Mouse (Mus musculus): ENCODE results near the gene Zdhhc22. TPM values are rescaled to one million over a fixed set of nuclear protein-coding genes. Genes with fewer than 3 reads are reported as not detected.

The Zdhhc22 gene
- polyA plus RNA-seq, 1 experiment, result 0.04 TPM

DNA sequence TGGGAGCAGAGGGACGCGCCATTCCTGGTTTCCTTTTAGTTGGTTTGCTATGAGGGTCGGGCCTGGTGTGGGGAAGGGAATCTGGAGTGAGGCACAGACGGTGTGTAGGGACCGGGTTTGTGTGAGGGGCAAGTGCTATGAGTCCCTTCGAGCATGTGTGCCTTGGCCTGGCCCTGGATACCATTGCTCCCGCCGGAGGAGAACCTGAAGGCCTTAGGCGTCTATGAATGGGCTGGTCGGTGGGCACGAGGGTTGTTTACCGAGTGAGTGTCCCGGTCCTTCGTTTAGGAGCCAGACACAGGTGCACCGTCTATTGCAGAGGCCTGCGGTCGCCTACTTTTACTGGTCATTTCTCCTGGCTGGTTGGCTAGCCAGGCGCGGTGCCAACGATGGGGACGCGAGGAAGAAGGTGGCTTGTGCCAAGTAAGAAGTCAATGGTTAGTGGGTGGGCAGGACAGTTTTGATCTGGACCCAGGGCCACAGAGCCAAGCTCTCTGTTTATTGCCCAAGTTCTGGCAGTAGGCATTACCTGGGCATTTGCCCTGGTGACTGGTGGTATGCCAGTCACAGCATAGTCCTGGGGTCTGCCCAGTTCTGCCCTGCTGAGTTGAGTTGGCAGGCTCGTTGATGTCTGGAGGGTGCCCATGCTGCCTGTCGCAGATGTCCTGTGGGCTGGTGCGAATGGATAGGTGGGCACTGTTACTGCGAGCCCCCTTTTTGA is 42.4 kb downstream of the Zdhhc22 start:
- TF ChIP-seq CTCF (IDR thresholded peaks at IDR 0.05; ENCODE audit: extremely low read depth, insufficient read length, insufficient replicate concordance, low read depth, low read length), result no peak; the same call in 1 of the 2 replicates
- no peak for TF ChIP-seq POLR2A (IDR thresholded peaks at IDR 0.05; ENCODE audit: low read depth, low read length)
- peaks cover 22% of the 10 kb centered on the region for H3K4me1 ChIP-seq (ENCODE audit: control insufficient read depth, insufficient read depth, insufficient read length, low read length)
- H3K27me3 ChIP-seq (ENCODE audit: control insufficient read depth, insufficient read depth, low read length), result no peaks in the 10 kb centered on the region
- peak overlapping the region; percentile 78 for H3K4me3 ChIP-seq (ENCODE audit: low read depth, low read length)
- peak overlapping the region; percentile 91 for H3K27ac ChIP-seq (ENCODE audit: insufficient read depth, low read depth, low read length)
- WGBS, result 6% methylated on average over 26 of the region's 26 CpGs
- H3K36me3 ChIP-seq (ENCODE audit: control insufficient read depth, insufficient read depth, low read length), result peaks cover 3% of the 10 kb centered on the region

DNA sequence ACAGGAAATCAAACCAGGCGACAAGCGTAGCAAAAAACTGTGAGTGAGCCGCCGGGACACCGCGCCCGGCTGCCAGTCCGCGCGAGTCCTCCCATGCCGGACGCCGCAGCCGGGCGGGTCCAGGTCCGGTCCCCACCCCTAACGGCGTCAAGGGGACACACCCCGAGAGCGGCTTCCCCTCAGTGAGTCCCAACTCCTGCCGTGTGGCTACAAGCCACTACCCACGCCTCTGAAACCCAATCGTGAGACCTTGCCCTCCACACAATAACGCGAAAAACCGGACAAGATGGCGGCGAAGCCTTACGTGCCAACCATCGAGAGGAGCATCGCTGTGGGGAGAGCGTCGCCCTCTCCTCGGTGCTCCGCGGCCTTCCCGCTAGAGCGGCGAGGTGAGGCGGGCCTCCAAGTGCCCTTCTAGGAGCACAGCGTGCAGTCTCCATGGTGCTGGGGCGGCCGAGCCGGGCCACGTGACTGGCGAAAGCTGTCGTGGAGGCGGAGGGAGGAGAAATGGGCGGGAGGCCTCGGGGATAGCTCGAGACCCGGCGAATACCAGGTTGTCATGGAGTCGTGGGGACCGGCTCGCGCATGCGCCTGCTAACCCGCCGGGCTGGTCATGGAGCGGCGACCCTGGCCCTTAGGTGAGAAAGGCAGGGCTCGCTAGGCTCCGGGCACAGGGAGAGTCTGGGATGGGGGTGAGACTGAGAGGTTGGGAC is 43.2 kb downstream of the Zdhhc22 start, which contains the start of gene Cipc:
Gene Cipc (plus strand): TSS at position 182 of the 713 bp plus-strand sequence.
- Histone ChIP-seq H3K4me3 (ENCODE audit: low read depth, low read length) (peak within 1 kb of the TSS; percentile 78), H3K4me1 (ENCODE audit: control insufficient read depth, insufficient read depth, insufficient read length, low read length) (peaks cover 20% of the 10 kb centered on the region), H3K36me3 (ENCODE audit: control insufficient read depth, insufficient read depth, low read length) (no peaks in the 10 kb centered on the region), H3K27ac (ENCODE audit: insufficient read depth, low read depth, low read length) (peak within 1 kb of the TSS; percentile 99), H3K27me3 (ENCODE audit: control insufficient read depth, insufficient read depth, low read length) (no peaks in the 10 kb centered on the region)
- under 1% methylated on average over 64 of the region's 64 CpGs for WGBS
- TF ChIP-seq POLR2A (IDR thresholded peaks at IDR 0.05; ENCODE audit: low read depth, low read length) (peak; percentile 80), CTCF (IDR thresholded peaks at IDR 0.05; ENCODE audit: extremely low read depth, insufficient read length, insufficient replicate concordance, low read depth, low read length) (no peak)

DNA sequence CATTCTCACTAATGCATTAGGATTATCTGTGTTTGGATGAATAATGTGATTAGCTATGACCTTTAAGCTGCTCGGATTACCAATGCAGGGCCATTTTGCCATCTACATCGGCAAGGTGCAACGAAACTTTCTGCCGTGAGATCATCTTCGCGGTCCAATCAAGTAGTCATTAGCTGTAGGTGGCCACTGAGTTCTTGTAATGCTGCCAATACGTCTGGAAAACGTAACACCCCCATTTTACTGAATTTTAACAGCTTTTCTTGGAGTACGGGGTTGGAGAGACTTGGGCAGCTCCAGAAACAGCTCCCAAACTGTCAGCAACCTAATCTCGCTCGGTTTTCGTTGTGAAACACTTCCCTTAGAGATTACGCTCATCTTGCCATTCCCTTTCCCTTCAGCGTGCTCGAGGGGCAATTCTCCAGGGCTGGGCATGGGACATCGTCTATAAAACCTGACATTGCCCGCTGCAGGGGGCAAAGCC is 43.9 kb downstream of the Zdhhc22 start:
- Histone ChIP-seq H3K27ac (ENCODE audit: insufficient read depth, low read depth, low read length) (peak overlapping the region; percentile 99), H3K4me1 (ENCODE audit: control insufficient read depth, insufficient read depth, insufficient read length, low read length) (peaks cover 20% of the 10 kb centered on the region), H3K36me3 (ENCODE audit: control insufficient read depth, insufficient read depth, low read length) (no peaks in the 10 kb centered on the region), H3K27me3 (ENCODE audit: control insufficient read depth, insufficient read depth, low read length) (no peaks in the 10 kb centered on the region), H3K4me3 (ENCODE audit: low read depth, low read length) (peak overlapping the region; percentile 78)
- under 1% methylated on average over 17 of the region's 17 CpGs for WGBS
- no peak for TF ChIP-seq CTCF (IDR thresholded peaks at IDR 0.05; ENCODE audit: extremely low read depth, insufficient read length, insufficient replicate concordance, low read depth, low read length)

DNA sequence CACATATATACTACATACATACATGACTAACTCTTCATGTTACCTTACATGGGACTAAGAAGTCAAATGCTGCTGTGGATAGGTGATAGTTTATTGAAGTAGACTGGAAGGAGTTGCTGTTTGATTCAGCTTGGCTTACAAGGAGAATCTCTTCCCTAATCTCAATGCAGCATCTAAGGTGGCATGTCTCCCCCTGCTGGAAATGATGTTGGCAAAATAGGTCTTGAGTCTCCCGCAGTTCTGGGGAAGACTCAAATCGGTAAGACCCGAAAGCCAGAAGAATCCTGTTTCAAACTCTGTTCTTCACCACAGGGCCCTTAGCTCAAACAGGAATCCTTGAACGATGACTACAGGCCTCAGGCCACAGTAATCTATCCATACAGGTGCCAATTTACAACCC is 45.1 kb downstream of the Zdhhc22 start:
- TF ChIP-seq POLR2A (IDR thresholded peaks at IDR 0.05; ENCODE audit: low read depth, low read length) (no peak), CTCF (IDR thresholded peaks at IDR 0.05; ENCODE audit: extremely low read depth, insufficient read length, insufficient replicate concordance, low read depth, low read length) (peak; percentile 34; the same call in 1 of the 2 replicates)
- no peak overlapping the region for H3K27ac ChIP-seq (ENCODE audit: insufficient read depth, low read depth, low read length)
- no peak overlapping the region for H3K4me3 ChIP-seq (ENCODE audit: low read depth, low read length)
- 17% methylated on average over 4 of the region's 4 CpGs for WGBS
- H3K36me3 ChIP-seq (ENCODE audit: control insufficient read depth, insufficient read depth, low read length), result no peaks in the 10 kb centered on the region
- H3K4me1 ChIP-seq (ENCODE audit: control insufficient read depth, insufficient read depth, insufficient read length, low read length), result peaks cover 11% of the 10 kb centered on the region
- H3K27me3 ChIP-seq (ENCODE audit: control insufficient read depth, insufficient read depth, low read length), result no peaks in the 10 kb centered on the region

DNA sequence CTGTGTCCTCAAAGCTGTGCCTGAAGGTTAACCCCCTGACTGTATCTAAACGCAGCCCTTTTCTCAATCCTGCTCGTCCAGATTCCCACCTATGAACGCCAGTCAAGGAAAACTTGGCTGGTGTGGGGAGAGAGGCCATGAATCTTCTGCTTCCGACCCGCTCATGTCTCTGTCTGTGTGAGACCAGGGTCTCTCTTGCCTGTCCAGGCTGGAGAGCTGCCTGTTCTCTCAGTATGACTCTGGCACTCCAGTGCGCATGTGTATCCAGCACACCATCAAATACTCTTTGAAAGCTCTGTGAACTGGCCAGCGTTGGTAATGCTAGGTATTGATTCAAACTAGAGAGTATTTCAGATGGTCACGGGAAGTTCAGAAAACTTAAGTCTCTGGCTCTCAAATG is 46.8 kb downstream of the Zdhhc22 start:
- H3K4me3 ChIP-seq (ENCODE audit: low read depth, low read length), result no peak overlapping the region
- no peaks in the 10 kb centered on the region for H3K27me3 ChIP-seq (ENCODE audit: control insufficient read depth, insufficient read depth, low read length)
- H3K27ac ChIP-seq (ENCODE audit: insufficient read depth, low read depth, low read length), result no peak overlapping the region
- H3K4me1 ChIP-seq (ENCODE audit: control insufficient read depth, insufficient read depth, insufficient read length, low read length), result peaks cover 7% of the 10 kb centered on the region
- no peaks in the 10 kb centered on the region for H3K36me3 ChIP-seq (ENCODE audit: control insufficient read depth, insufficient read depth, low read length)
- TF ChIP-seq CTCF (IDR thresholded peaks at IDR 0.05; ENCODE audit: extremely low read depth, insufficient read length, insufficient replicate concordance, low read depth, low read length), result no peak
- no peak for TF ChIP-seq POLR2A (IDR thresholded peaks at IDR 0.05; ENCODE audit: low read depth, low read length)
- WGBS, result 86% methylated on average over 8 of the region's 8 CpGs

DNA sequence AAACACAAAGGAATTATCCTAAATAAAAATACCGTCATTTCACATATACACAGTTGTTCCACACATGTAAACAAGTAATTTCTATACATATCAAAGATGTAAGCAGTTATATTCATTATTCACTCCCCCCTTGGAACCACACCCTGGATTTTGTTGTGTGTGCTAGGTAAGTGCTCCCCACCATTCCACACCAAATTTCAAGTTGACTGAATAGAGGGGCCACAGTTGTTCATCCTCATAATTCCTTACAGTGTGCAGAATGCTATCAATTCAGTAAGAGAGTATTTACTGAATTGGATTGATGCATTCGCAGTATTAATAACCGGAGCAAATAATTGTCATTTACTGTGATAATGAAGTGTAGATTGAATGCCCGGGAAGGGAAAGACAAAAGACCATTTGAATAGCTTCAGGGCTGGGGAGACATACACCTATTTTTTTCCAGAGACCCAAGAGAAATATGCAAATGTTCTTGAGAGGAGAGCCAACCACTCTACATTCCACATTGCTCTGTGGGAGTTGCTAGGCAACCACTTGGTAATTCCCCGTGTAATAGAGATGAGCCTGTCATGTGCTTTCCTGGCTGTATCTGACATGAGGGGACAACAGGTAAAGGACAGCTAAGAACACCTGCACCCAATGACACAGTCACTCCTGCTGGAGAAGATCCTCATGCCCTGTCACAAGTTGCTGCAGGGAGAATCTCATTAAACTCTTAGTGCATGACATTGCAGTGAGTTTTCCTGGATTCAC is 48.3 kb downstream of the Zdhhc22 start:
- Histone ChIP-seq H3K36me3 (ENCODE audit: control insufficient read depth, insufficient read depth, low read length) (no peaks in the 10 kb centered on the region), H3K4me1 (ENCODE audit: control insufficient read depth, insufficient read depth, insufficient read length, low read length) (peaks cover 3% of the 10 kb centered on the region; the same call in 1 of the 2 replicates), H3K4me3 (ENCODE audit: low read depth, low read length) (no peak overlapping the region), H3K27me3 (ENCODE audit: control insufficient read depth, insufficient read depth, low read length) (no peaks in the 10 kb centered on the region), H3K27ac (ENCODE audit: insufficient read depth, low read depth, low read length) (no peak overlapping the region)
- WGBS, result 52% methylated on average over 5 of the region's 5 CpGs
- TF ChIP-seq CTCF (IDR thresholded peaks at IDR 0.05; ENCODE audit: extremely low read depth, insufficient read length, insufficient replicate concordance, low read depth, low read length) (no peak), POLR2A (IDR thresholded peaks at IDR 0.05; ENCODE audit: low read depth, low read length) (no peak)

All from small intestine, adult 2 months (tissue).